Mouse (Mus musculus) heart, adult 9 months (tissue): ENCODE data around the gene Foxred1.

Source experiments
- DNase-seq, 2 experiments: peaks; one replicate each; pipeline ENCODE4 v3.0.0; 2022; ENCODE audit warnings: low spot score in 2 of 2

Foxred1 gene

DNA sequence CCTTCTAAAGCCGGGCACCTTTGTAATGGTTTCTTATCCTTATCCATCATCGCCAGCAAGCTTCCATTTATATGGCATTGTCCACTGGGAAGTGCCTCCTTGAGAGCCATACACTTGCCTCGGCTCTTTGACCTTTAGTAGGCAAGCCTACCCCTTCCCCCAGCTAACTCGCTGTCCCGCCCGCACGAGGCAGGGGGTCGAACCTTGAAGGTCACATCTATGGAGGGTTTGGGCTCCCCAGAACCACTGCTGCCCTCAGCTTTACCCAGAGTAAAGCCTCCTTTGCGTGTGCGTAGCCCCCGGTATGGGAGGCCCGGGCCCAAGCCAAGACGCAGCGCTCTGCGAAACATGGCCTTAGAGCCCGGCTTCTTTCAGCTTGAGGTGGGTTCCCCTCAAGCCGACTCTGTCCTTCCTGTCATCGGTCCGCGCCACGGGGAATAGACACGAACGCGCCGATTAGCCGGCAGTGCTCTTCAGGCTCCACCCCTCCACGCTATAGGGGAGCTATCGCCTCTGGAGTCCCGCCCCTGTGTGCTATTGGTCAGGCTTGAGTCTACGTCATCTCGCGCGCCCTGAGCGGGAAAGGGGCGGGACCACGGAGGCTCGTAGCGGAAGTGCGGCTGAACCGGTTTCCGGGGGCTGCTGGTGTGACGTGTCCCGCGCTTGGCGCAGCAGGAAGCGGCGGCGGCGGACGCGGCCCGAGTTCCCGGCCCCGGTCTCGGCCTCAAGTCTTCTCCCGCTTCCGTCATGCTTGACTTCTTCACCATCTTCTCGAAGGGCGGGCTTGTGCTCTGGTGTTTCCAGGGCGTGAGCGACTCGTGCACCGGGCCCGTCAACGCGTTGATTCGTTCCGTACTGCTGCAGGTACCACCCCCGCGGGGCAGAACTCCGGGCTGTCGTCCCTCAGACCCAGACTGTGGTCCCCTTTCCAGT lies at the start of gene Foxred1:
TSS of gene Foxred1 (minus strand) at position 514 of the 933 bp plus-strand sequence.
- peak; percentile 99 for DNase-seq

- DNase-seq, result no peak
These were observed 46.5 kb upstream of the Foxred1 start for GRCm38 (mm10) chr9:35257365-35257764.

DNA sequence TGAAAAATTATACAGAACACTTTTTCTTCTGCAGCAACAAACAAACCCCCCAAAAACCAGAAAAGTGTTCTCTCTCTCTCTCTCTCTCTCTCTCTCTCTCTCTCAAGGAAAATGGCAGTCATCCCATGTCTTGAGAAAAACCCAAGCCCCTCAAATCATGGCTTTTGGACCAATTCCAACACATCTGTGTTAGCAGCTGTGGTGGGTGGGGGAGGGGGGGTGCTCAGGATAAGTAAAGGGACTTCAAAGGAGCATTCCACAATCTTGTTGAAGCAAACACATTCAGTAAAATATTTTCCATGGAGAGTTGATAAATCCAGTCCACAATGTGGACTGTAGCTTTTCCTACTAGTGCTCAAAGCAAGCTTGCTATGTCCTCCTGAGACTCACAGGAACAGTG lies 38.6 kb upstream of the Foxred1 start:
- no peak for DNase-seq

DNA sequence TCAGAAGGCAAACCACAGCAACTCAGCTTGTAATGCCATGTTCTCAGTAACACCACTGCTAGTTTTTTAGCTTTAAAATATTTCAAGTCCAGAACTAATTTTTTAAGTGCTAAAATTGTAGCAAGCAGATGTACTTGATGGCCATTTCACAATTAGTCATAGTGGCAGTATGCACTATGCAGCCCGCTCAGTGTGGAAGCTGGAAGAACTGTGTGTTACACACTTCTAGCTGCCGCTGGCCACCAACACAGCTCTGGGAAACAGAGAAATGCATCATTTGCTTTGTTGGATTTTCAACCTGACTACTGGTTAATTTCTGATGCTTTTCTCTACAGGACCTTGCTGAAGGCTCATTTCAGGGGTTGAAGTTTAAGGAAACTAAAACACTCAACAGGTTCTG lies 36.5 kb upstream of the Foxred1 start:
- DNase-seq, result no peak

GRCm38 (mm10) chr9:35239734-35240133 lies 28.9 kb upstream of the Foxred1 start:
- no peak for DNase-seq

- peak in 1 of 2 experiments; percentile 6 for DNase-seq
These were observed 28.2 kb upstream of the Foxred1 start for GRCm38 (mm10) chr9:35238915-35239571.

GRCm38 (mm10) chr9:35238371-35238770 lies 27.5 kb upstream of the Foxred1 start:
- DNase-seq, result no peak

DNA sequence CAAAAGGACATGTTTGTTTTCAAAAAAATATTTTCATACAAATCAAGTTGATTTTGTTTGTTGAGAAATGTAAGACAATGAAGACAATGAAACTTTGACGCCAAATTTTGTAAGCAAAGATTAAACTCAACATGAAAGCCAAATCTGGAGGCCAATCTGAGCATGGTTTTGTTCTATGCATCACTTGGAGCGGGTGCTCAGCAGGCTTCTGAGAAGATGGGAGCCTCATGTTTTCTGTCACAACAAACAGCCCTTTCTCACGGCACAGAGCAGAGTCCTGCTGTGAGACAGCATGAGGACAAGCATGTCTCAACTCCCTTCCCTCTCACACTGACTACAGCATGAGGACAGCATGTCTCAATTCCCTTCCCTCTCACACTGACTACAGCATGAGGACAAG lies 25.1 kb upstream of the Foxred1 start:
- DNase-seq, result no peak

DNA sequence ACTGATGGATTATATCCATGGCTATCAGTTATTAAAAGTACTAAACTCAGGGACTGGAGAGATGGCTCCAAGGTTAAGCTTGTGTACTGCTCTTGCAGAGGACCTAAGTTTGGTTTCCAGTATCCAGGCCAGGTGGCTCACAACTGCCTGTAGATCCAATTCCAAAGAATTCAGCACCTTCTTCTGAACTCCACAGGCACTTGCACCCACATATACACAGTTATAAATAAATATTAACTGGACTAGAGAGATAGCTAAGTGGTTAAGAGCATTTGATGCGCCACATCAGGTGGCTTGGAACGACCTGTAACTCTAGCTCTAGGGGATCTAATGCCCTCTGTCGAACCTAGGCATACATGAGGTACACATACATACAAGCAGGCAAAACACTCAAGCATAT lies 17.8 kb upstream of the Foxred1 start:
- DNase-seq, result no peak

GRCm38 (mm10) chr9:35223466-35223865 lies 12.6 kb upstream of the Foxred1 start:
- DNase-seq, result no peak

DNA sequence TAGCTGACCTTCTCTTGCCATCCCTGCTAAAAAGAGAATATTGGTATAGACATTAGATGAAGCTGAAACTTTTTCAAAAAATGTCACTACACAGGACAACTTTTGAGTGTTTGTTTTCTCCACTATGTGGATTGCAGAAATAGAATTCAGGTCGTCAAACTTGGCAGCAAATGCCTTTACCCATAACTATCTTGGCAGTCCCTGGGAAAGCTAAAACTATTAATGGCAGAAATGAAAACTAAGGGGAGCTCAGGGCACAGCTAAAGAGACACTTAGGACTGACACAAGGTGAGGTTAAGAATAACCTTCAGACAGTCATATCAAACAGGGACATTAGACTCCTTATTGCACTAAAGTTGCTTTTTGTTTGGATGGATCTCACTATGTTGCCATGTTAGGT lies 7.1 kb upstream of the Foxred1 start:
- peak in 1 of 2 experiments; percentile 24 for DNase-seq

DNA sequence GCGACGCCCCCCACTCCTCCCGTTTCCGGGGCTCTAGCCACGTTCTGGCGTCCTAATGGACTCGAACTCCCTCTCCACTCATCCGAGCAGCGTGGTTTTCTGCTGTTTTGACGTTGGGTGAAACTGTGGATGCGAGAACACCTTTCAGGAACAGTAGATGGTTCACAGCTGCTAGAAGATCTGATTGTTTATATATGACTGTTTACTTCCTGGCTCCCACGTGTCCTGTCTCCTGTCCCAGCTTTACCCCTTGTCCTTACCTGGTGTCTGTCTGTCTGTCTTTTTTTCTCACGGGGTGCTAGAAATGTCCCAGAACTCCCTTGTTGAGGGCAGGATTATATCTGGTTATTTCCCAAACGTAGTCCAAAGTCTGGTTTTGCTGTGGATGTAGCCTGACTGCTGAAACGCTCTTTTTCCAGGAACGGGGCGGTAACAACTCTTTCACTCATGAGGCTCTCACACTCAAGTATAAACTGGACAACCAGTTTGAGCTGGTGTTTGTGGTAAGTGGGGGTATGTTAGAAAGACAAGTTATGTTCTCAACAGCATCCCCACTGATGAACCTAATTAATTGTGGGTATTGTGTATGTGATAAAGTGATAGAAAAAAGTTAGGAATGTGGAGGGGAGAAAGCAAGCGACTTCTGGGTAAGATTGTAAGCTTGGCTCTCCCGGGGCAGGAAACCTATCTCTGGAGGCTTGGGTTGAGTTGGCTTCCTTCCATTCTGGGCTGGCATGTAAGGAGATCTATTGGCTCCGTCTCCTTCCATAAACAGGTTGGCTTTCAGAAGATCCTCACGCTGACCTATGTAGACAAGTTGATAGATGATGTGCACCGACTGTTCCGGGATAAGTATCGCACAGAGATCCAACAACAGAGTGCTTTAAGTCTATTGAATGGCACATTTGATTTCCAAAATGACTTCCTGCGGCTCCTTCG lies 987 bp upstream of the Foxred1 start:
- no peak for DNase-seq

DNA sequence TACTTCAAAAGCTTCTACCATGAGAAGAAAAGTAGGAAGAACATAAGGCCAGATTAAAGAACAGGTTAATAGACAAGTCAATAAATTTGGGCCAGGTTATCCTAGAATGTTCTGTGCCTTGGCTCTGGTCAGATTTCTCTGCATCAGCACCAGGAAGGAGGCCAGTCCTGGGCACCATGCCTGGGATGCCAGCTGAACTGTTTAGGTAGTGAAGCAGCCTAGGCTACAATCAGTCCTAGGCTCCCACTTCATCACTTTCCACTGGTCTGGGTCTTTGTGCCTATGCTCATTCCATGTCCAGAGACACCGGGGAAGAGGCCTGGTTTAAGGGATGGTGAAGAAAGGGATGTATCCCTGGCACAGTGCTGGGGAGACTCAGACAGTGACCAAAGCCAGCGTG lies 6.4 kb downstream of the Foxred1 start:
- DNase-seq, result no peak

DNA sequence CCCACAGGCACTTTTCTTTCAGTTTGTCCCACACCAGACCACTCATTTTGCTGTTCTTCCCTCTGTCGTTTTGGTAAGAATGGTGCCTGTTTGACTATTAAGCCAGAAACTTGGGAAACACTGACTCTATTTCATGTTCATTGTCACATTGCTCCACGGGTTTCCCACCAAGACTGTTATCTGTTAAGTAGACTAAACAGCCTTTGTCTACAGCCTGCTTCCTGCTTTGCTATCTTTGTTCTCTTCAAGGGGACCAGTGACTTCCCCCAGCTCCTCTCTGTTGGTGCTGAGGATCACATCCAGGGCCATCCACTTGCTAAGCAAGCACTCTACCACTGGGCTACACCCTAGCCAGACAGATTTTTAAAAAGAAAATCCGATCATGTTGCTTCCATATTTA lies 7.3 kb downstream of the Foxred1 start:
- DNase-seq, result no peak

DNA sequence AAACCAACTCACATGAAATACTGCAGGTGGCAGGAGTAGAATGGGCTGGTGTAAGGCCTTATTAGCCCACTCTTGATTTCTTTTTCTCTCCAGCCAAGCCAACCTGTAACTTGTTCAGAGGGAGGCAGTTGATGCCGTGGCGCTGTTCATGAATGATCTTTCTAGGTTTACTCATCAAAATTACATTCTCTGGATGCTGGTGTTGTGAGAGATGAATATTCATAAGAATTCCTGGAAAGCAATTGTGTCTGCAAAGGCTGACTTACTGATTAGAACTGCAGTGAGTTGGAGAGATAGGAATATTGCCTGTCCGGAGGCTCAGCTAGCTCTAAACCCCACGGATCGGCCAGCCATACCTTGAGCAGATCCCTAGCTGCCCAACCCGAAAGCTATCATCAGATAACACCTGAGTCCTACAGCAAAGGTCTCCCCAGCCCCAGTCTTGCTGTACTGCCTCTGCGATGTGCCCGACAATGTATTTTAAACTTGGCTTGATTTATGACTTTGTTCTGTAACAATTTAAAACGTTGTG lies 10.3 kb downstream of the Foxred1 start:
- no peak for DNase-seq

GRCm38 (mm10) chr9:35199772-35200471 lies 10.9 kb downstream of the Foxred1 start, which contains the start of the genes Srpr and Tirap:
Gene Srpr (plus strand): TSS chr9:35200175.
Gene Tirap (minus strand): TSS chr9:35200291.
- DNase-seq, result peak; percentile 90 to 91

GRCm38 (mm10) chr9:35198945-35199771 lies 11.7 kb downstream of the Foxred1 start:
- DNase-seq, result peak in 1 of 2 experiments; percentile 18

DNA sequence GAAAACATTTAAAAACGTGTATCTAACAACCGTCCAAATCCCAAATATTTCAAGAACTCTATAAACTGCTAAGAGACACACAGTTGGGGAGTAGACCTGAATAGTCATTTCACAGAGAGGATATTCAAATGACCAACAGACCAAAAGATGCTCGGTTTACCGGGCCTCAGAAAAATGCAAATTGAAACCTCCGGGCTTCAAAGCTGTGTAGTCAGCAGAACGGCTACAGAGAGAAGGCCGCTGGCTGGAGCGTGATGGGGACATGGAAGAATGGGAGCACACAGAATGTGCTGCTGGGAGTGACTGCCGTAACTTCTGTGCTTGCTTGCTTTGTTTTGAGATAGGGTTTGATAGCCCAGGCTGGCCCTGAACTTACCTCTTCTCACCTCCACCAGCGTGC lies 12.5 kb downstream of the Foxred1 start:
- DNase-seq, result no peak

- DNase-seq, result no peak
These were observed 13.2 kb downstream of the Foxred1 start for GRCm38 (mm10) chr9:35197625-35198024.

GRCm38 (mm10) chr9:35194048-35194447 lies 16.8 kb downstream of the Foxred1 start:
- no peak for DNase-seq
